Mouse (Mus musculus): ENCODE results near the gene Kcnk4. TPM values are rescaled to one million over a fixed set of nuclear protein-coding genes. Genes with fewer than 3 reads are reported as not detected.
A peak's percentile ranks its signal among the peaks of the same experiment; 100 is the strongest.

The Kcnk4 gene
- polyA plus RNA-seq (2012; fragmentation: generic; extraction: Trizol), result 0.12 TPM

GRCm38 (mm10) chr19:6934195-6934977 is at the start of gene Kcnk4:
TSS of gene Kcnk4 (minus strand) at chr19:6934515.
- H3K36me3 ChIP-seq (ENCODE audit: control insufficient read depth, insufficient read depth), result no peaks in the 10 kb centered on the region
- peaks cover 12% of the 10 kb centered on the region for H3K27me3 ChIP-seq (ENCODE audit: control insufficient read depth, insufficient read depth, insufficient read length)
- H3K79me2 ChIP-seq (ENCODE audit: control insufficient read depth, insufficient read depth), result no peaks in the 10 kb centered on the region
- TF ChIP-seq MYOD1 (IDR thresholded peaks at IDR 0.05; ENCODE audit: control insufficient read depth in 1 of 3, insufficient read length in 2 of 3, low read depth in 2 of 3), result no peak
- TF ChIP-seq SRF (IDR thresholded peaks at IDR 0.05; ENCODE audit: control insufficient read depth, insufficient read length, low read depth), result no peak
- no peak for TF ChIP-seq USF1 (IDR thresholded peaks at IDR 0.05; ENCODE audit: low read depth)
- TF ChIP-seq MYOG (IDR thresholded peaks at IDR 0.05; ENCODE audit: control insufficient read depth in 1 of 3, insufficient read depth in 1 of 3, insufficient read length in 2 of 3, low read depth in 2 of 3), result no peak
- TF ChIP-seq TCF3 (IDR thresholded peaks at IDR 0.05; ENCODE audit: insufficient read length, low read depth), result no peak
- no peak for TF ChIP-seq CEBPB (IDR thresholded peaks at IDR 0.05; ENCODE audit: insufficient read depth, poor library complexity, severe bottlenecking)
- TF ChIP-seq REST (IDR thresholded peaks at IDR 0.05; ENCODE audit: insufficient read depth, insufficient read length), result no peak
- no peak for TF ChIP-seq MAX (IDR thresholded peaks at IDR 0.05; ENCODE audit: low read depth)
- TF ChIP-seq POLR2A (IDR thresholded peaks at IDR 0.05; ENCODE audit: insufficient read length, low read depth), result no peak
- TF ChIP-seq POLR2AphosphoS2 (IDR thresholded peaks at IDR 0.05; ENCODE audit: insufficient read length, low read depth), result no peak
- TF ChIP-seq E2F4 (IDR thresholded peaks at IDR 0.05; ENCODE audit: insufficient read depth), result no peak
- TF ChIP-seq TCF12 (IDR thresholded peaks at IDR 0.05; ENCODE audit: insufficient read depth, poor library complexity, severe bottlenecking), result no peak
- peak within 1 kb of the TSS; percentile 65 for H3K4me2 ChIP-seq (ENCODE audit: low read depth)
- no peak within 1 kb of the TSS for H3K4me3 ChIP-seq
- H3ac ChIP-seq (ENCODE audit: control insufficient read depth, insufficient read length), result peak within 1 kb of the TSS; percentile 12

GRCm38 (mm10) chr19:6983621-6984020 is 49.3 kb upstream of the Kcnk4 start:
- Histone ChIP-seq H3K79me2 (ENCODE audit: control insufficient read depth, insufficient read depth) (peaks cover 15% of the 10 kb centered on the region), H3K27me3 (ENCODE audit: control insufficient read depth, insufficient read depth, insufficient read length) (no peaks in the 10 kb centered on the region), H3ac (ENCODE audit: control insufficient read depth, insufficient read length) (no peak overlapping the region), H3K4me3 (no peak overlapping the region), H3K4me2 (ENCODE audit: low read depth) (no peak overlapping the region), H3K36me3 (ENCODE audit: control insufficient read depth, insufficient read depth) (peaks cover 8% of the 10 kb centered on the region)
- no peak for TF ChIP-seq MAX (IDR thresholded peaks at IDR 0.05; ENCODE audit: low read depth)
- TF ChIP-seq POLR2A (IDR thresholded peaks at IDR 0.05; ENCODE audit: insufficient read length, low read depth), result no peak
- TF ChIP-seq MYOD1 (IDR thresholded peaks at IDR 0.05; ENCODE audit: control insufficient read depth in 1 of 3, insufficient read length in 2 of 3, low read depth in 2 of 3), result no peak
- TF ChIP-seq USF1 (IDR thresholded peaks at IDR 0.05; ENCODE audit: low read depth), result no peak
- no peak for TF ChIP-seq TCF12 (IDR thresholded peaks at IDR 0.05; ENCODE audit: insufficient read depth, poor library complexity, severe bottlenecking)
- no peak for TF ChIP-seq MYOG (IDR thresholded peaks at IDR 0.05; ENCODE audit: control insufficient read depth in 1 of 3, insufficient read depth in 1 of 3, insufficient read length in 2 of 3, low read depth in 2 of 3)
- TF ChIP-seq REST (IDR thresholded peaks at IDR 0.05; ENCODE audit: insufficient read depth, insufficient read length), result no peak
- TF ChIP-seq E2F4 (IDR thresholded peaks at IDR 0.05; ENCODE audit: insufficient read depth), result no peak
- TF ChIP-seq TCF3 (IDR thresholded peaks at IDR 0.05; ENCODE audit: insufficient read length, low read depth), result no peak
- TF ChIP-seq POLR2AphosphoS2 (IDR thresholded peaks at IDR 0.05; ENCODE audit: insufficient read length, low read depth), result no peak
- no peak for TF ChIP-seq CEBPB (IDR thresholded peaks at IDR 0.05; ENCODE audit: insufficient read depth, poor library complexity, severe bottlenecking)
- no peak for TF ChIP-seq SRF (IDR thresholded peaks at IDR 0.05; ENCODE audit: control insufficient read depth, insufficient read length, low read depth)

- TF ChIP-seq E2F4 (IDR thresholded peaks at IDR 0.05; ENCODE audit: insufficient read depth) (no peak), REST (IDR thresholded peaks at IDR 0.05; ENCODE audit: insufficient read depth, insufficient read length) (no peak), POLR2AphosphoS2 (IDR thresholded peaks at IDR 0.05; ENCODE audit: insufficient read length, low read depth) (peak; percentile 65), TCF3 (IDR thresholded peaks at IDR 0.05; ENCODE audit: insufficient read length, low read depth) (no peak), MAX (IDR thresholded peaks at IDR 0.05; ENCODE audit: low read depth) (no peak), USF1 (IDR thresholded peaks at IDR 0.05; ENCODE audit: low read depth) (no peak)
- Histone ChIP-seq H3K4me3 (peak overlapping the region; percentile 83), H3K27me3 (ENCODE audit: control insufficient read depth, insufficient read depth, insufficient read length) (no peaks in the 10 kb centered on the region), H3K79me2 (ENCODE audit: control insufficient read depth, insufficient read depth) (peaks cover 36% of the 10 kb centered on the region), H3ac (ENCODE audit: control insufficient read depth, insufficient read length) (no peak overlapping the region), H3K4me2 (ENCODE audit: low read depth) (peak overlapping the region; percentile 92), H3K36me3 (ENCODE audit: control insufficient read depth, insufficient read depth) (peaks cover 14% of the 10 kb centered on the region)
Observed at GRCm38 (mm10) chr19:6981465-6981864, 47.1 kb upstream of the Kcnk4 start.

- no peaks in the 10 kb centered on the region for H3K27me3 ChIP-seq (ENCODE audit: control insufficient read depth, insufficient read depth, insufficient read length)
- peaks cover 44% of the 10 kb centered on the region for H3K79me2 ChIP-seq (ENCODE audit: control insufficient read depth, insufficient read depth)
- TF ChIP-seq REST (IDR thresholded peaks at IDR 0.05; ENCODE audit: insufficient read depth, insufficient read length) (peak; percentile 30), MYOG (IDR thresholded peaks at IDR 0.05; ENCODE audit: control insufficient read depth in 1 of 3, insufficient read depth in 1 of 3, insufficient read length in 2 of 3, low read depth in 2 of 3) (no peak), MAX (IDR thresholded peaks at IDR 0.05; ENCODE audit: low read depth) (no peak), SRF (IDR thresholded peaks at IDR 0.05; ENCODE audit: control insufficient read depth, insufficient read length, low read depth) (peak; percentile 62), E2F4 (IDR thresholded peaks at IDR 0.05; ENCODE audit: insufficient read depth) (peak; percentile 75), POLR2AphosphoS2 (IDR thresholded peaks at IDR 0.05; ENCODE audit: insufficient read length, low read depth) (peak; percentile 99), POLR2A (IDR thresholded peaks at IDR 0.05; ENCODE audit: insufficient read length, low read depth) (peak; percentile 99)
- peak within 1 kb of the TSS; percentile 100 for H3K4me2 ChIP-seq (ENCODE audit: low read depth)
- H3ac ChIP-seq (ENCODE audit: control insufficient read depth, insufficient read length), result peak within 1 kb of the TSS; percentile 50
- H3K36me3 ChIP-seq (ENCODE audit: control insufficient read depth, insufficient read depth), result peaks cover 14% of the 10 kb centered on the region
- H3K4me3 ChIP-seq, result peak within 1 kb of the TSS; percentile 83
Observed at GRCm38 (mm10) chr19:6980381-6981093, 46.2 kb upstream of the Kcnk4 start, which contains the start of gene Fkbp2. TSS of gene Fkbp2 (minus strand) at chr19:6980501.

All from myocyte (in vitro differentiated cells).